Mouse (Mus musculus) kidney, postnatal 0 days (tissue): ENCODE measurements around the gene Afdn. TPM values are rescaled to one million over a fixed set of nuclear protein-coding genes. Genes with fewer than 3 reads are reported as not detected.

ENCODE experiments used
- ATAC-seq: fragments of 200-750 bp; cut with Nextera tagmentation; replicated peaks from 2 replicates; pipeline ENCODE4 v1.8.0; 2017; ENCODE audit warnings: low read depth, moderate number of reproducible peaks, moderate TSS enrichment, moderate library complexity; ENCODE audit not compliant: low FRiP score
- DNase-seq: peaks from one replicate; pipeline ENCODE4 v3.0.0-alpha.2; 2016; ENCODE audit warnings: low spot score
- H3K27ac ChIP-seq: fragments of 300-500 bp; sonication (generic); 2 replicates; pipeline ENCODE4 v1.5.1; 2014; ENCODE audit warnings: mild to moderate bottlenecking
- H3K27me3 ChIP-seq: fragments of 300-500 bp; sonication (generic); 2 replicates; pipeline ENCODE4 v1.6.1; 2014; ENCODE audit warnings: low read length, mixed read lengths; ENCODE audit not compliant: insufficient read depth
- H3K36me3 ChIP-seq: fragments of 300-500 bp; sonication (generic); 2 replicates; pipeline ENCODE4 v1.6.1; 2014; ENCODE audit warnings: low read length, mixed read lengths; ENCODE audit not compliant: insufficient read depth
- H3K4me1 ChIP-seq: fragments of 300-500 bp; sonication (generic); replicated peaks from 2 replicates; pipeline ENCODE4 v1.6.1; 2014; ENCODE audit warnings: antibody characterized with exemption, low read length, mixed read lengths; ENCODE audit not compliant: insufficient read depth
- H3K4me2 ChIP-seq: fragments of 300-500 bp; sonication (generic); 2 replicates; pipeline ENCODE4 v1.6.1; 2014; ENCODE audit warnings: mild to moderate bottlenecking, low read length, moderate library complexity, mixed read lengths
- H3K4me3 ChIP-seq: fragments of 300-500 bp; sonication (generic); replicated peaks from 2 replicates; pipeline ENCODE4 v1.5.1; 2014; ENCODE audit warnings: low read depth, low read length
- H3K9ac ChIP-seq: fragments of 300-500 bp; sonication (generic); 2 replicates; pipeline ENCODE4 v1.6.1; 2014; ENCODE audit warnings: low read depth, low read length
- H3K9me3 ChIP-seq: fragments of 300-500 bp; sonication (generic); replicated peaks from 2 replicates; pipeline ENCODE4 v1.6.1; 2016; ENCODE audit warnings: low read length, inconsistent platforms, mixed read lengths
- CTCF ChIP-seq: IDR thresholded peaks from 2 replicates; pipeline ENCODE4 v1.5.1; 2016; ENCODE audit warnings: antibody characterized with exemption, low read depth, mild to moderate bottlenecking, moderate library complexity
- WGBS: fragments of 180-500 bp; shearing (Covaris S2); extraction: QIAGEN DNeasy Blood & Tissue Kit; methylation state at CpG from one replicate; pipeline ENCODE4 v1.1.7; 2014; 5-methylcytosine and 5-hydroxymethylcytosine counted together
- polyA plus RNA-seq: library from polyadenylated mRNA; unstranded; fragments of >200 nt; fragmentation: Nextera tagmentation; extraction: Ambion mirVana; gene quantifications from 2 replicates; pipeline ENCODE4 v1.2.1, GENCODE M21; 2015

The Afdn gene
- polyA plus RNA-seq, 1 experiment from 2014 or later, result 102 TPM

GRCm38 (mm10) chr17:13865340-13865739 lies 105.0 kb downstream of the Afdn start:
- H3K36me3 ChIP-seq, result peaks cover 6% of the 10 kb centered on the region; the same call in 1 of the 2 replicates
- no peak for TF ChIP-seq CTCF
- whole genome bisulfite sequencing, result 92% methylated on average over 5 of the region's 5 CpGs

DNA sequence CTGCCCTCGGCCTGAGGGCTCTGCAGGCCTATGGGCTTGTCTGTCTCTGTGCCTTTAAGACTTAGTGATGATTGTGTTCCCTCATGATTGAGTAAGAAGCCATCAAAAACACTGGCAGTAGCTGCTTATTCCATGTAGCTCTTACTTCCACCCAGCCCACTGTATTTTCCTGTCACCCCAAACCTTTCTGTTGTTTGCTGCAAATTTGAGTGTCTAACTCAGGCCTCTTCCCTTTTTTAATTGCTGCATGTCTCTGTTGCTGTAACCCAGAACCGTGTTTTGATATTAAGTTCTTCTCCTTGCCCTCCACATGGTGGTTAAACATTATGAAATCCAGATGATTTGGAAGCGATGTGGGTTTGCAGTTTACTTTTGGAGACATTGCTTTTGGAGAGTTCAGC lies 106.6 kb downstream of the Afdn start:
- ATAC-seq, result no peak
- H3K36me3 ChIP-seq, result peaks cover 6% of the 10 kb centered on the region; the same call in 1 of the 2 replicates
- no peak overlapping the region for H3K27ac ChIP-seq
- peaks cover 5% of the 10 kb centered on the region; the same call in 1 of the 2 replicates for H3K4me1 ChIP-seq
- DNase-seq, result no peak
- H3K27me3 ChIP-seq, result no peaks in the 10 kb centered on the region
- no peak overlapping the region for H3K9ac ChIP-seq
- H3K4me3 ChIP-seq, result no peak overlapping the region
- WGBS, result 85% methylated on average over 3 of the region's 3 CpGs
- H3K4me2 ChIP-seq, result no peak overlapping the region
- H3K9me3 ChIP-seq, result no peaks in the 10 kb centered on the region
- no peak for TF ChIP-seq CTCF

More at GRCm38 (mm10) chr17:13865340-13865739, 105.0 kb downstream of the Afdn start:
- H3K27ac ChIP-seq, result no peak overlapping the region
- no peak for ATAC-seq
- no peak overlapping the region for H3K4me3 ChIP-seq
- H3K4me2 ChIP-seq, result no peak overlapping the region
- no peaks in the 10 kb centered on the region for H3K9me3 ChIP-seq
- no peak overlapping the region for H3K9ac ChIP-seq
- DNase-seq, result no peak
- no peaks in the 10 kb centered on the region for H3K27me3 ChIP-seq
- H3K4me1 ChIP-seq, result peaks cover 5% of the 10 kb centered on the region; the same call in 1 of the 2 replicates

DNA sequence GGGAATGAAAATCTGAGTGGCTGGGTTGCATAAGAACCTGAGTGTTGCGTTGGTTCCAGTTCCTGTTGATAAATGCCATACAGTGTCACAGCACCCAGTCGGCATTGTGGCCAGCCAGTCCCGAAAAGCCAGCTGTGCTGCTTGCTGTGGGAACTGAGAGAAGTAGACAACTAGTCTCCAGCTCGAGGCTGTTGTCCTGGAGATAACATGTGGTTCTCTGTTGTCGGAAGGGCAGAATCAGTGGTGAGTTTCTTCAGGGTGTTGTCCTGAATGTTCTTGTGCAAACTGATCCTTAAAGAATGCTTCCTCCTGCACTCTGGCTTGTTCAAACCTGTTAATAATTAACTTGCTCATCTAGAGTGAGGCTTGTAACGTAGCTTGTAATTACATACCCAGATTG lies 107.1 kb downstream of the Afdn start:
- no peak for TF ChIP-seq CTCF
- Histone ChIP-seq H3K4me1 (peaks cover 5% of the 10 kb centered on the region; the same call in 1 of the 2 replicates), H3K9ac (no peak overlapping the region), H3K4me2 (no peak overlapping the region), H3K27me3 (no peaks in the 10 kb centered on the region), H3K4me3 (no peak overlapping the region), H3K9me3 (no peaks in the 10 kb centered on the region), H3K36me3 (peaks cover 6% of the 10 kb centered on the region; the same call in 1 of the 2 replicates), H3K27ac (no peak overlapping the region)
- 49% methylated on average over 6 of the region's 6 CpGs for whole genome bisulfite sequencing
- ATAC-seq (peak; percentile 89), DNase-seq (peak; percentile 61)

DNA sequence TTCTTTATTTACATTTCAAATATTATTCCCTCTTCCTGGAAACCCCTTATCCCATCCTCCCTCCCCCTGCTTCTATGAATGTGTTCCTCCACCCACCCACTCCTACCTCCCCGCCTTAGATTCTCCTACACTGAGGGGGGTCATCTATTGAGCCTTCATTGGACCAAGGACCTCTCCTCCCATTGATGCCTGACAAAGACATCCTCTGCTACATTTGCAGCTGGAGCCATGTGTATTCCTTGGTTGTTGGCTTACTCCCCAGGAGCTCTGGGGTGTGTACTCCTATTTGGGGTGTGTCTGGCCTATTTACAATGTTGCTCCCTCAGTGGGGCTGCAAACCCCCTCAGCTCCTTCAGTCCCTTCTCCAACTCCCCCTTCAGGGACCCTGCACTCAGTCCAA lies 109.9 kb downstream of the Afdn start:
- Histone ChIP-seq H3K27ac (no peak overlapping the region), H3K9ac (no peak overlapping the region), H3K4me1 (peaks cover 5% of the 10 kb centered on the region; the same call in 1 of the 2 replicates), H3K36me3 (no peaks in the 10 kb centered on the region), H3K4me2 (no peak overlapping the region), H3K9me3 (no peaks in the 10 kb centered on the region), H3K4me3 (no peak overlapping the region), H3K27me3 (no peaks in the 10 kb centered on the region)
- no peak for DNase-seq
- no peak for ATAC-seq
- 93% methylated on average over 1 of the region's 1 CpGs for WGBS
- TF ChIP-seq CTCF, result no peak

DNA sequence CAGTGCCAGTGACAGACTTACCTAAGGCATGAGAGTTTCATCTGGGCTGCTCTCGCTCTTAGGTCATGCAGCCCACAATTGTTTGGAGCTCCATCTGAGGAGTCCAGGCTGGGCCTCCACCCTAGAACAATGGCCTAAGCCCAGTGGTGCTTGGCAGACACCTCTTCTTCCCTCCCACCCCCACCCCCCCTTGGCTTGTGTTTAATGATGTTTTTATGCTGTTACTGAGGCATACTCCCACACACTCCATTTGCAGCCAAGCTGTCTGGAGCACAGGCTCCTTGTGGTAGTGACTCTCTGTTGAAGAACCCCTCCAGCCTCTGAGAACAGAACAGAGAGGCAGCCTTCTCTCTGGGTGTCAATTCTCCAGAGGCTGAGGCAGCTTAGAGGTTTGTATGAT lies 113.9 kb downstream of the Afdn start:
- 0 out of 2 replicates have a peak, but pooled peaks cover 3% of the 10 kb centered on the region for H3K36me3 ChIP-seq
- no peak overlapping the region for H3K4me2 ChIP-seq
- no peak overlapping the region for H3K9ac ChIP-seq
- no peak overlapping the region for H3K4me3 ChIP-seq
- TF ChIP-seq CTCF, result no peak
- ATAC-seq (no peak; the same call in 1 of the 2 replicates), DNase-seq (peak; percentile 58)
- no peak overlapping the region for H3K27ac ChIP-seq
- no peaks in the 10 kb centered on the region for H3K27me3 ChIP-seq
- H3K4me1 ChIP-seq, result no peaks in the 10 kb centered on the region
- 39% methylated on average over 1 of the region's 1 CpGs for WGBS
- H3K9me3 ChIP-seq, result no peaks in the 10 kb centered on the region

DNA sequence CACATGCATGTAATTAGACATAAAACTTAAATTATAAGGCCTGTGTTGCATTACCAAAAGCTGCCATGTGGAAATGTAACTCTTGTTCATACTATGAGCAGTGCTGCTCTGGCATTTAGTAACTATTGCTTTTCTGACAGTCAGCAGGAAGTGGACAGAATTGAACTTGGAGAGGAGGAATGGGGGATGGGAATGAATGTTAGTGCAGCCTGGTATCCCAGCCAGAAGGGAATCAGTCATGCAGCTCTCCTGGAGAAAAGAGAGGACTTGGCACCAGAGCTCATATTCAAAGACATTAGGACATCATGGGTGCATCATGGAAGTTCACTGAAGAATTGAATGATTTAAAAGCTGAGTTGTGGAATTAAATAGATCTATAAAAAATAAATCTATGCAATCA lies 117.1 kb downstream of the Afdn start:
- DNase-seq, result peak; percentile 30
- Histone ChIP-seq H3K4me3 (no peak overlapping the region), H3K27ac (no peak overlapping the region), H3K4me2 (no peak overlapping the region), H3K27me3 (no peaks in the 10 kb centered on the region), H3K9ac (no peak overlapping the region), H3K4me1 (no peaks in the 10 kb centered on the region), H3K36me3 (0 out of 2 replicates have a peak, but pooled peaks cover 8% of the 10 kb centered on the region), H3K9me3 (no peaks in the 10 kb centered on the region)
- ATAC-seq, result peak; percentile 61
- TF ChIP-seq CTCF, result no peak

DNA sequence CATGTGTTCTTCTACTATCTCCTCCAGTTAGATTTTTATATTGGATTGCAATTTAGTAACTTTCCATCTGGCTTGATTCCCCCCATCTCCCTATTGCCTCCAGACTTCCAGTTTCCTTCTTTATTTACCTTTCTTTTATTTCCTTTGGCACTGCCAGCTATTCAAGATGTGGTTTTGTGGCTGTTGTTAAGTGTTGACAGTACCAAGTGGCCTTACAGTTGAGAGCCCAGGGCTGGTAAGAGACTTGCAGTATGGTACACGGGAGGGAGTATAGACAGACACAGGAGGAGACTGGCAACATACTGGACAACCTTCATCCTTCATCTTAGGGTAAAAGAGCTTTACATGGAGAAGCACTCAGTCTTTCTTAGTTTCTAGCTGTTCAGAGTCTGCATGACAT lies 119.4 kb downstream of the Afdn start:
- DNase-seq, result no peak
- peaks cover 16% of the 10 kb centered on the region; the same call in 1 of the 2 replicates for H3K36me3 ChIP-seq
- no peak overlapping the region for H3K9ac ChIP-seq
- no peak for TF ChIP-seq CTCF
- no peaks in the 10 kb centered on the region for H3K9me3 ChIP-seq
- H3K4me3 ChIP-seq, result no peak overlapping the region
- no peaks in the 10 kb centered on the region for H3K4me1 ChIP-seq
- no peaks in the 10 kb centered on the region for H3K27me3 ChIP-seq
- no peak overlapping the region for H3K4me2 ChIP-seq
- no peak for ATAC-seq
- no peak overlapping the region for H3K27ac ChIP-seq
- WGBS, result 90% methylated on average over 1 of the region's 1 CpGs
